Mouse (Mus musculus): ENCODE measurements around the gene Fibcd1. TPM values are rescaled to one million over a fixed set of nuclear protein-coding genes. Genes with fewer than 3 reads are reported as not detected.
A peak's percentile ranks its signal among the peaks of the same experiment; 100 is the strongest.

Gene Fibcd1
- polyA plus RNA-seq, 1 experiment from 2014 or later: 0.19 TPM

DNA sequence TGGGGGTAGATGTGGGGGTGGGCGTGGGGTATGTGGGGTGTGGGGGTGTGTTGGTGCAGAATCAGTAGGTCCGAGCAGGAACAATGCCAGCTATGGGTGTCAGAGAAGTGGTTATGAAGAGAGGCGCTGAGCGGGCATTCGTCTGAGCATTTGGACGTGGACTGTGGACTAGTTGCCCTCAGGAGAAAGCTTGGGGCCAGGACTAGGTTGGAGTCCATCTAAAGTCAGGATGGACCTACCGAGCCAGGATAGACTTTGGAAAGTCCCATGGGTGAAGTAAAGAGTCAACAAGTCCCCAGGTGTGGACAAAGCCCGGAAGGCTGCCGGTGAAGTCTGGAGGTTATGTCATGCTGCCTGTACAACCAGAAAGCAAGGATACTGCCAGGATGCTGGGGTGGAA is 19.1 kb upstream of the Fibcd1 start:
- 88% methylated on average over 9 of the region's 9 CpGs for WGBS
- H3K27ac ChIP-seq (ENCODE audit: low read length): no peak overlapping the region
- no peaks in the 10 kb centered on the region for H3K27me3 ChIP-seq (ENCODE audit: control insufficient read depth, insufficient read depth, low read length)
- H3K9ac ChIP-seq (ENCODE audit: low read length): no peak overlapping the region
- no peak overlapping the region for H3K4me3 ChIP-seq (replicated peaks; ENCODE audit: low read length)
- no peaks in the 10 kb centered on the region for H3K36me3 ChIP-seq (ENCODE audit: control insufficient read depth, insufficient read depth, low read length)
- H3K9me3 ChIP-seq (replicated peaks; ENCODE audit: control insufficient read depth, low read length): no peaks in the 10 kb centered on the region
- no peaks in the 10 kb centered on the region for H3K4me1 ChIP-seq (ENCODE audit: control insufficient read depth, insufficient read depth, low read length)
- H3K4me2 ChIP-seq (ENCODE audit: low read depth, low read length): no peak overlapping the region
- ATAC-seq (ENCODE audit: insufficient read depth, low FRiP score): no peak

DNA sequence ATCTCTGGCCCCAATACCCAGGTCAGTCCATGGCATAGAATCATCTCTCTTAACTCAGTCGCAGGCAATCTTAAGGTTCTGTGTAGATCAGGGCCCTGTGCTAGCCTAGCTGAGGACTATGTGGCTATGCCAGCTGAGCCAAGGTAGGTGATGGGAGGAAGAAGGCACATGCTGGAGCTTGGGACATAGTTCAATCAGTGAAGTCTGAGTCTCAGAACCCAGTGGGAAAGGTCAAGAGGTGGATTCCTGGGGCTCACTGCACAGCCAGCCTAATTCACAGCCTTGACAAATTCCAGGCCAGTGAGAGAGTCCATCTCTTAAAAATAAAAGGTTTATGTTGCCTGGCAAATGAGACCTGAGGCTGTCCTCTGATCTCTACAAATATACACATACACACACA is 18.0 kb upstream of the Fibcd1 start:
- H3K27ac ChIP-seq (ENCODE audit: low read length): no peak overlapping the region
- no peaks in the 10 kb centered on the region for H3K27me3 ChIP-seq (ENCODE audit: control insufficient read depth, insufficient read depth, low read length)
- no peak for ATAC-seq (ENCODE audit: insufficient read depth, low FRiP score)
- H3K9me3 ChIP-seq (replicated peaks; ENCODE audit: control insufficient read depth, low read length): no peaks in the 10 kb centered on the region
- no peak overlapping the region for H3K4me3 ChIP-seq (replicated peaks; ENCODE audit: low read length)
- no peaks in the 10 kb centered on the region for H3K36me3 ChIP-seq (ENCODE audit: control insufficient read depth, insufficient read depth, low read length)
- no peak overlapping the region for H3K4me2 ChIP-seq (ENCODE audit: low read depth, low read length)
- H3K4me1 ChIP-seq (ENCODE audit: control insufficient read depth, insufficient read depth, low read length): no peaks in the 10 kb centered on the region
- WGBS: 78% methylated on average over 1 of the region's 1 CpGs
- no peak overlapping the region for H3K9ac ChIP-seq (ENCODE audit: low read length)

DNA sequence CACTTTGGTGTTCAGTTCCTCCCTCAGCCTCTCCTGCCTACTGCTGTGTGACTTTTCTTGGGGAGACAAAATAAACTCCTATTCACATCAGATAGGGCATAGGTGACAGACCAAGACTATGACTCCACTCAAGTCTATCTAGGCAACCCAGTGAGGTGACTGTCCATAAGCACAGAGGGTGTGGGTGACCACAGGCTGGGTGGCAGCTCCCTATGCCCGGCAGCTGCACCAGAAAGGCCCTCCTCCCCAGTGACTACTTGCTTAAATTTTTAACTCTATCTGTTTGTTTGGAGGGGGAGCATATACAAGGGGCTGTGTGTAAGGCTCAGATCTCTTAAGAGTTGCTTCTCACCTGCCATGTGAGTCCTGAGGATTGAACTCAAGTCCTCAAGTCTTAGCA is 17.1 kb upstream of the Fibcd1 start:
- no peak for ATAC-seq (ENCODE audit: insufficient read depth, low FRiP score)
- Histone ChIP-seq H3K4me1 (ENCODE audit: control insufficient read depth, insufficient read depth, low read length) (no peaks in the 10 kb centered on the region), H3K4me3 (replicated peaks; ENCODE audit: low read length) (no peak overlapping the region), H3K9me3 (replicated peaks; ENCODE audit: control insufficient read depth, low read length) (no peaks in the 10 kb centered on the region), H3K27me3 (ENCODE audit: control insufficient read depth, insufficient read depth, low read length) (no peaks in the 10 kb centered on the region), H3K4me2 (ENCODE audit: low read depth, low read length) (no peak overlapping the region), H3K9ac (ENCODE audit: low read length) (no peak overlapping the region), H3K36me3 (ENCODE audit: control insufficient read depth, insufficient read depth, low read length) (no peaks in the 10 kb centered on the region), H3K27ac (ENCODE audit: low read length) (no peak overlapping the region)
- WGBS: 58% methylated on average over 1 of the region's 1 CpGs

DNA sequence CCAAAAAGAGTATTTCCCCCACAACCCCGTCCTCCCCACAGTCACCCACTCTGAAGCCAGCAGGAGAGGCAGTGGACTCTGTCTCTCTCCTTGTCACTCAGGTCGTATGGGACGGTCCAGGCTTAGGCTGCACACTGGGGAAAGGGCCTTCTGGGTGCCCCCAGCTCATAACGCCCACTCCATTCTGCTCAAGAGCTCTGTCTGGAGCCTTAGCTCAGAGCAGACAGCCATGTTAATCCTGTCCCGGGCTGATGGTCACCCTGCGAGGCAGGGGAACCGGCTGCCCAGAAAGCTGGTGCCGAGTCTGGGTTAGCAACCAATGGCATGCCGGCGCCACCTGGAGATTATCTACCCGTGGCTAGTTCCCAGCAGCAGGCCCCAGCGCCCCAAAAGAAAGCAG is 12.7 kb upstream of the Fibcd1 start:
- 30% methylated on average over 12 of the region's 12 CpGs for WGBS
- no peak overlapping the region for H3K27ac ChIP-seq (ENCODE audit: low read length)
- no peaks in the 10 kb centered on the region for H3K9me3 ChIP-seq (replicated peaks; ENCODE audit: control insufficient read depth, low read length)
- no peaks in the 10 kb centered on the region for H3K36me3 ChIP-seq (ENCODE audit: control insufficient read depth, insufficient read depth, low read length)
- no peaks in the 10 kb centered on the region; the same call in 1 of the 2 replicates for H3K27me3 ChIP-seq (ENCODE audit: control insufficient read depth, insufficient read depth, low read length)
- no peak for ATAC-seq (ENCODE audit: insufficient read depth, low FRiP score)
- no peak overlapping the region for H3K4me2 ChIP-seq (ENCODE audit: low read depth, low read length)
- H3K4me3 ChIP-seq (replicated peaks; ENCODE audit: low read length): no peak overlapping the region
- 0 out of 2 replicates have a peak, but pooled peaks cover 6% of the 10 kb centered on the region for H3K4me1 ChIP-seq (ENCODE audit: control insufficient read depth, insufficient read depth, low read length)
- no peak overlapping the region for H3K9ac ChIP-seq (ENCODE audit: low read length)

DNA sequence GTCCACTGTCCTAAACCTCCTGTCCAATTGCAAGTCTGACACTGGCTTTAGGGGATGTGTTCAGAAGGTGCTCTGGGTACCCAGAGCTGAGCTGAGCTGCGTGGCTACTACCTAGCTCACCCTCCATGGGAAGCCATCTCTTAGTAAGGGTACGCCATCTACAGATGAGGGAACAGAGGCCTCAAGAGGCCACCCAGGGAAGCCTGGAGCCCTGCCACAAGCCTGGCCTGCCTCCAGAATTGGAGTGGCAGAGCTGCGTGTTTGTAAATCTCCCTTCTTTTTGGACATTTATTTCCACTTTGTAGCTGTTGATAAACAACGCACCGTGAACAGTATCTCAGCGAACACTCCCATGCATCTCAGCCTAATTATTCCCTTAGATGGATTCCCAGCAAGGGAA is 11.4 kb upstream of the Fibcd1 start:
- no peak overlapping the region for H3K4me3 ChIP-seq (replicated peaks; ENCODE audit: low read length)
- no peaks in the 10 kb centered on the region for H3K9me3 ChIP-seq (replicated peaks; ENCODE audit: control insufficient read depth, low read length)
- 0 out of 2 replicates have a peak, but pooled peaks cover 6% of the 10 kb centered on the region for H3K4me1 ChIP-seq (ENCODE audit: control insufficient read depth, insufficient read depth, low read length)
- no peaks in the 10 kb centered on the region; the same call in 1 of the 2 replicates for H3K27me3 ChIP-seq (ENCODE audit: control insufficient read depth, insufficient read depth, low read length)
- no peak overlapping the region for H3K4me2 ChIP-seq (ENCODE audit: low read depth, low read length)
- no peak overlapping the region for H3K27ac ChIP-seq (ENCODE audit: low read length)
- ATAC-seq (ENCODE audit: insufficient read depth, low FRiP score): no peak
- 57% methylated on average over 6 of the region's 6 CpGs for WGBS
- H3K36me3 ChIP-seq (ENCODE audit: control insufficient read depth, insufficient read depth, low read length): no peaks in the 10 kb centered on the region
- no peak overlapping the region; the same call in 1 of the 2 replicates for H3K9ac ChIP-seq (ENCODE audit: low read length)

DNA sequence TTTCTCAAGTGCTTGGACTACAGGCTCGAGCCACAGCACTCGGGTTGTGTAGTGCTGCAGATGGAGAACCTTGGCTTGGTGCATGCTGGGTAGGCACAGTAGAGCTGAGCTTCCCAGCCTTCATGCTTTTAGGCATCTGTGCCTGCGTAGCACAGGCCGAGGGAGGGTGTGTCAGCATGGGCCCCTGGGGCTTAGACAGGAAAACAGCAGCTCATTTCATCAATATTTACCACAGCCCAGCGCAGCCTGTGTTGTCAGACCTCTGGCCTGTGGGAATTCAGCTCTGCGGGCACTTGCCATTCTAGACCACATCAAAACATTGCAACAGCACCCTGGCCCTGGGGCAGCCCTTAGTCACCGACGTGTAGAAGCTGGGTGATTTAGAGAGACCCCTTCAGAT is 10.2 kb upstream of the Fibcd1 start:
- Histone ChIP-seq H3K9ac (ENCODE audit: low read length) (no peak overlapping the region), H3K27me3 (ENCODE audit: control insufficient read depth, insufficient read depth, low read length) (no peaks in the 10 kb centered on the region; the same call in 1 of the 2 replicates), H3K9me3 (replicated peaks; ENCODE audit: control insufficient read depth, low read length) (no peaks in the 10 kb centered on the region), H3K4me1 (ENCODE audit: control insufficient read depth, insufficient read depth, low read length) (0 out of 2 replicates have a peak, but pooled peaks cover 6% of the 10 kb centered on the region), H3K4me2 (ENCODE audit: low read depth, low read length) (no peak overlapping the region), H3K4me3 (replicated peaks; ENCODE audit: low read length) (no peak overlapping the region), H3K36me3 (ENCODE audit: control insufficient read depth, insufficient read depth, low read length) (no peaks in the 10 kb centered on the region), H3K27ac (ENCODE audit: low read length) (no peak overlapping the region)
- no peak for ATAC-seq (ENCODE audit: insufficient read depth, low FRiP score)
- 73% methylated on average over 8 of the region's 8 CpGs for WGBS

DNA sequence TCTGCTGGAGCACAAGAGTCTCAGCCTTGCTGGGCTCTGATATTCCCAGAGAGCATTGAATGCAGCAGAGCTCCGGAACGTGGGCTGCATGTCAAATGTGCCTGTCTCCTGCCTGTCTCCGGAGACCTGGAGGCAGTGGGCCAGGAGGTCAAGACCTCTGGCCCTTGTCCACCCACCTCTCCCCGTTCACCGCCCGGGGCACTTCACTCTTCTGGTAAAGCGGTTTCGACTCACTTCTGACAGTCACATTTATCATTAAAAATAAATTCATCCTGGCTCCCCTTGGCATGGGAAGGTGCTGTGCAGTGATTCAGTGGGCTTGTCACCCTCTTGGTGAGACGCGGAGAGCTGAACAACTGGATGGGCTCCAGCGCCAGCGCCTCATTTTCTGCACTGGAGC is 4.3 kb upstream of the Fibcd1 start:
- Histone ChIP-seq H3K27me3 (ENCODE audit: control insufficient read depth, insufficient read depth, low read length) (peaks cover 25% of the 10 kb centered on the region), H3K9ac (ENCODE audit: low read length) (no peak overlapping the region), H3K4me3 (replicated peaks; ENCODE audit: low read length) (no peak overlapping the region), H3K4me1 (ENCODE audit: control insufficient read depth, insufficient read depth, low read length) (peaks cover 15% of the 10 kb centered on the region), H3K4me2 (ENCODE audit: low read depth, low read length) (no peak overlapping the region), H3K27ac (ENCODE audit: low read length) (no peak overlapping the region), H3K9me3 (replicated peaks; ENCODE audit: control insufficient read depth, low read length) (no peaks in the 10 kb centered on the region), H3K36me3 (ENCODE audit: control insufficient read depth, insufficient read depth, low read length) (no peaks in the 10 kb centered on the region)
- no peak for ATAC-seq (ENCODE audit: insufficient read depth, low FRiP score)
- WGBS: 36% methylated on average over 12 of the region's 12 CpGs

DNA sequence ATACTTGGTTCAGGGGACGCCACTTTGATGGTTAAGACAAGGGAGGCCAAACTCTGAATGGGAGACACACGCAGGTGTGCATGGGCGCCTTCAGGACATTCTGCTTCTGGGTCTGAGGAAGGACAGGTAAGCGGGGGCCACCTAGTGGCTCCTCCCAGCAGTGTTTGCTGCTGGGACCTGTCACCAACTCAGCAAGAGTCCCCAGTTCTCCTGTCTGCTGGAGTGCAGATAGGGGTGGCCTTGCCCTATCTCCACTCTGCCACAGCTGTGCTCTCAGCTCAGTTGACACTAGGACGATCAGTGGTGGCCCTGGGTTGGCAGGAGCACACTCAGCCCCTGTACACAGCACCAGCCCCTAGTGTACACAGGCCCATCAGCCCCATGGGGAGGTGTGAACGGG is 2.1 kb upstream of the Fibcd1 start:
- no peak overlapping the region for H3K4me2 ChIP-seq (ENCODE audit: low read depth, low read length)
- H3K36me3 ChIP-seq (ENCODE audit: control insufficient read depth, insufficient read depth, low read length): no peaks in the 10 kb centered on the region
- peaks cover 40% of the 10 kb centered on the region for H3K27me3 ChIP-seq (ENCODE audit: control insufficient read depth, insufficient read depth, low read length)
- H3K9ac ChIP-seq (ENCODE audit: low read length): no peak overlapping the region
- ATAC-seq (ENCODE audit: insufficient read depth, low FRiP score): 0 out of 2 replicates have a peak, but pooled peaks have one; percentile 17
- no peaks in the 10 kb centered on the region for H3K9me3 ChIP-seq (replicated peaks; ENCODE audit: control insufficient read depth, low read length)
- WGBS: 15% methylated on average over 6 of the region's 6 CpGs
- peaks cover 11% of the 10 kb centered on the region for H3K4me1 ChIP-seq (ENCODE audit: control insufficient read depth, insufficient read depth, low read length)
- no peak overlapping the region for H3K27ac ChIP-seq (ENCODE audit: low read length)
- no peak overlapping the region for H3K4me3 ChIP-seq (replicated peaks; ENCODE audit: low read length)

DNA sequence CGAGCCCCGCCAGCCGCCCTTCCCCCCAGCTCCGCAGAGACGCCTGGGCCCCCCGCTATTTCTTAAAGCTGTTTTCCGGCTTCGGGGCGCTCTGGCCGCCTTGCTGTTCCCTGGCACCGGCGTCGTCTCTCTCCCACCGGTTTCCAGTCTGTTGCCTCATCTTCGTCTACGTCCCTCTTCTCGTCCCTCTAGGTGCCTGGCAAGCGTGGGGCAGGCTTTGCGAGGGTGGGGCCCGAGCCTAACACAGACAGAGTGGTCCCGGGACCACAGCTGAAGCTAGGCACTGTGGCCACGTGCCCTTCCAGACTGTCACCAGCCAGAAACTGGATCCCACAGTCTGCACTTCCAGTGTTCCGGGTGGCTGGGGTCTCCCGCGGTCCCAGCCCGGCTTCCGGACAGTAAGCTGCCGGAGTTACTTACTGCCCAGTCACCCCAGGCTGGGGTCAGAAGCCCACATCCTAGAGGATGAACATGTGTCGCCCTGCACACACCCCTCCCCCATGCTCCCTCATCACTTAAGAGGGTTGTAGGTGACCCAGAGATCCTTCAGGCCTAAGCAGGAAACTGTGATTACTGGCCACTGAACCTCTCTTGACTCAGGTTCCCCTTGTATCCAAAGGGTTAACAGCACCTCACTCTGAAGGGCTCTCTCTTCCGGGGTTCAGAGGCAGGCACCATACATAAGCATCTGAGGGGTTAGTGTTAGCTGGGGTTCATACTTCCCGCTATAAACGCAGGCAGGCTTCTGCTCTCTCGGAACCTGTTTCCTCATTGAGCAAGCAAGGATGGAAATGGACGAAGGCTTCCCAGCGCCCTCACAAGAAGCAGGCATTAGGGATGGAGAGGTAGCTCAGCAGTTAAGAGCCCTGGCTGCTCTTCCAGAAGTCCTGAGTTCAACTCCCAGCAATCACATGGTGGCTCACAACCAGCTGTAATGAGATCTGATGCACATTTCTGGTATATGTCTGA is 1.2 kb upstream of the Fibcd1 start:
- H3K27ac ChIP-seq (ENCODE audit: low read length): no peak overlapping the region
- no peak for ATAC-seq (ENCODE audit: insufficient read depth, low FRiP score)
- H3K4me3 ChIP-seq (replicated peaks; ENCODE audit: low read length): peak overlapping the region; percentile 60
- H3K4me2 ChIP-seq (ENCODE audit: low read depth, low read length): peak overlapping the region; percentile 98
- peak overlapping the region; percentile 52 for H3K9ac ChIP-seq (ENCODE audit: low read length)
- WGBS: 5% methylated on average over 35 of the region's 35 CpGs
- peaks cover 40% of the 10 kb centered on the region for H3K27me3 ChIP-seq (ENCODE audit: control insufficient read depth, insufficient read depth, low read length)
- no peaks in the 10 kb centered on the region for H3K9me3 ChIP-seq (replicated peaks; ENCODE audit: control insufficient read depth, low read length)
- peaks cover 11% of the 10 kb centered on the region for H3K4me1 ChIP-seq (ENCODE audit: control insufficient read depth, insufficient read depth, low read length)
- H3K36me3 ChIP-seq (ENCODE audit: control insufficient read depth, insufficient read depth, low read length): no peaks in the 10 kb centered on the region

Data from stomach, embryonic 16.5 days (tissue).